Mouse (Mus musculus) embryonic facial prominence, embryonic 11.5 days (tissue): ENCODE data around the gene Mical1. TPM values are rescaled to one million over a fixed set of nuclear protein-coding genes. Genes with fewer than 3 reads are reported as not detected.

Experiments used
- ATAC-seq: fragments of 200-750 bp; cut with Nextera tagmentation; replicated peaks from 2 replicates; pipeline ENCODE4 v1.8.0; 2017; ENCODE audit warnings: low read depth; ENCODE audit not compliant: insufficient number of reproducible peaks, low FRiP score, low TSS enrichment
- DNase-seq: peaks from one replicate; pipeline ENCODE4 v3.0.0-alpha.2; 2015; ENCODE audit warnings: low spot score
- H3K27ac ChIP-seq: fragments of 300-500 bp; sonication (generic); replicated peaks from 2 replicates; pipeline ENCODE4 v1.5.1; 2014; ENCODE audit warnings: mild to moderate bottlenecking, low read depth, low read length, control low read depth
- H3K27me3 ChIP-seq: fragments of 300-500 bp; sonication (generic); 2 replicates; pipeline ENCODE4 v1.6.1; 2014; ENCODE audit warnings: mild to moderate bottlenecking, low read length, moderate library complexity, mixed read lengths; ENCODE audit not compliant: control insufficient read depth, insufficient read depth
- H3K36me3 ChIP-seq: fragments of 300-500 bp; sonication (generic); replicated peaks from 2 replicates; pipeline ENCODE4 v1.6.1; 2014; ENCODE audit warnings: low read depth, mild to moderate bottlenecking, low read length, moderate library complexity, mixed read lengths; ENCODE audit not compliant: control insufficient read depth, insufficient read depth
- H3K4me1 ChIP-seq: fragments of 300-500 bp; sonication (generic); 2 replicates; pipeline ENCODE4 v1.6.1; 2014; ENCODE audit warnings: low read length, mixed read lengths; ENCODE audit not compliant: control insufficient read depth, insufficient read depth
- H3K4me2 ChIP-seq: fragments of 300-500 bp; sonication (generic); 2 replicates; pipeline ENCODE4 v1.6.1; 2014; ENCODE audit warnings: low read depth, mild to moderate bottlenecking, control low read depth, low read length, moderate library complexity
- H3K4me3 ChIP-seq: fragments of 300-500 bp; sonication (generic); 2 replicates; pipeline ENCODE4 v1.5.1; 2014; ENCODE audit warnings: low read depth, low read length, control low read depth
- H3K9ac ChIP-seq: fragments of 300-500 bp; sonication (generic); replicated peaks from 2 replicates; pipeline ENCODE4 v1.6.1; 2014; ENCODE audit warnings: mild to moderate bottlenecking, control low read depth, low read length
- H3K9me3 ChIP-seq: fragments of 300-500 bp; sonication (generic); replicated peaks from 2 replicates; pipeline ENCODE4 v1.6.1; 2016; ENCODE audit warnings: mild to moderate bottlenecking, low read length, inconsistent platforms, mixed read lengths; ENCODE audit not compliant: control insufficient read depth
- WGBS: fragments of 180-500 bp; shearing (Covaris S2); extraction: QIAGEN DNeasy Blood & Tissue Kit; methylation state at CpG from one replicate; pipeline ENCODE4 v1.1.7; 2014; 5-methylcytosine and 5-hydroxymethylcytosine counted together
- polyA plus RNA-seq: library from polyadenylated mRNA; unstranded; fragments of >200 nt; fragmentation: Nextera tagmentation; extraction: Ambion mirVana; gene quantifications from 2 replicates; pipeline ENCODE4 v1.2.1, GENCODE M21; 2014

Gene Mical1
- polyA plus RNA-seq, 1 experiment from 2014 or later, result 29.2 TPM

GRCm38 (mm10) chr10:41470693-41471092, 5.4 kb upstream of the Mical1 start:
- no peaks in the 10 kb centered on the region for H3K9me3 ChIP-seq
- no peak overlapping the region for H3K9ac ChIP-seq
- ATAC-seq (no peak), DNase-seq (no peak)
- no peak overlapping the region for H3K4me2 ChIP-seq
- no peak overlapping the region for H3K4me3 ChIP-seq
- no peaks in the 10 kb centered on the region for H3K36me3 ChIP-seq
- H3K27ac ChIP-seq, result no peak overlapping the region
- WGBS, result 85% methylated on average over 3 of the region's 3 CpGs
- no peaks in the 10 kb centered on the region; the same call in 1 of the 2 replicates for H3K4me1 ChIP-seq
- no peaks in the 10 kb centered on the region for H3K27me3 ChIP-seq

GRCm38 (mm10) chr10:41472534-41472933, 3.6 kb upstream of the Mical1 start:
- Histone ChIP-seq H3K4me3 (no peak overlapping the region), H3K4me1 (peaks cover 2% of the 10 kb centered on the region; the same call in 1 of the 2 replicates), H3K27ac (no peak overlapping the region), H3K36me3 (no peaks in the 10 kb centered on the region), H3K9me3 (no peaks in the 10 kb centered on the region), H3K27me3 (no peaks in the 10 kb centered on the region), H3K4me2 (no peak overlapping the region), H3K9ac (no peak overlapping the region)
- ATAC-seq (no peak), DNase-seq (no peak)

- 83% methylated on average over 5 of the region's 5 CpGs for WGBS
- no peaks in the 10 kb centered on the region for H3K36me3 ChIP-seq
Measured at GRCm38 (mm10) chr10:41472962-41473481, 3.1 kb upstream of the Mical1 start.

GRCm38 (mm10) chr10:41473782-41474468, 2.2 kb upstream of the Mical1 start:
- Histone ChIP-seq H3K27me3 (no peaks in the 10 kb centered on the region), H3K4me3 (no peak overlapping the region), H3K4me2 (no peak overlapping the region), H3K9ac (no peak overlapping the region), H3K27ac (no peak overlapping the region), H3K36me3 (no peaks in the 10 kb centered on the region), H3K9me3 (no peaks in the 10 kb centered on the region), H3K4me1 (peaks cover 2% of the 10 kb centered on the region; the same call in 1 of the 2 replicates)
- DNase-seq, result no peak
- no peak for ATAC-seq
- WGBS, result 83% methylated on average over 6 of the region's 6 CpGs

More at GRCm38 (mm10) chr10:41472962-41473481, 3.1 kb upstream of the Mical1 start:
- no peak overlapping the region for H3K4me3 ChIP-seq
- no peaks in the 10 kb centered on the region for H3K9me3 ChIP-seq
- peaks cover 2% of the 10 kb centered on the region; the same call in 1 of the 2 replicates for H3K4me1 ChIP-seq
- no peak overlapping the region for H3K9ac ChIP-seq
- no peak for DNase-seq
- H3K27me3 ChIP-seq, result no peaks in the 10 kb centered on the region
- no peak overlapping the region for H3K27ac ChIP-seq
- no peak overlapping the region for H3K4me2 ChIP-seq
- no peak for ATAC-seq

GRCm38 (mm10) chr10:41474981-41475391, 1.1 kb upstream of the Mical1 start:
- Histone ChIP-seq H3K4me2 (no peak overlapping the region), H3K4me1 (peaks cover 2% of the 10 kb centered on the region; the same call in 1 of the 2 replicates), H3K36me3 (no peaks in the 10 kb centered on the region), H3K4me3 (no peak overlapping the region), H3K9me3 (no peaks in the 10 kb centered on the region), H3K9ac (no peak overlapping the region), H3K27me3 (no peaks in the 10 kb centered on the region), H3K27ac (no peak overlapping the region)
- ATAC-seq, result no peak
- DNase-seq, result no peak
- 74% methylated on average over 1 of the region's 1 CpGs for WGBS

- Histone ChIP-seq H3K36me3 (no peaks in the 10 kb centered on the region), H3K27me3 (no peaks in the 10 kb centered on the region), H3K9me3 (no peaks in the 10 kb centered on the region), H3K4me1 (peaks cover 2% of the 10 kb centered on the region; the same call in 1 of the 2 replicates), H3K4me3 (peak overlapping the region; percentile 59), H3K9ac (peak overlapping the region; percentile 79), H3K27ac (peak overlapping the region; percentile 78), H3K4me2 (peak overlapping the region; percentile 92)
- DNase-seq (peak; percentile 74), ATAC-seq (peak; percentile 40)
- 1% methylated on average over 9 of the region's 9 CpGs for WGBS
Measured at GRCm38 (mm10) chr10:41477018-41477277, 834 bp downstream of the Mical1 start.

GRCm38 (mm10) chr10:41477278-41478181, 1.4 kb downstream of the Mical1 start:
- Histone ChIP-seq H3K36me3 (no peaks in the 10 kb centered on the region), H3K4me3 (peak overlapping the region; percentile 59), H3K27me3 (no peaks in the 10 kb centered on the region), H3K4me1 (peaks cover 2% of the 10 kb centered on the region; the same call in 1 of the 2 replicates), H3K9me3 (no peaks in the 10 kb centered on the region), H3K27ac (peak overlapping the region; percentile 78), H3K4me2 (peak overlapping the region; percentile 92), H3K9ac (peak overlapping the region; percentile 79)
- ATAC-seq, result peak; percentile 61
- WGBS, result 4% methylated on average over 20 of the region's 20 CpGs
- DNase-seq, result peak; percentile 77

GRCm38 (mm10) chr10:41479961-41480360, 3.8 kb downstream of the Mical1 start:
- no peaks in the 10 kb centered on the region for H3K36me3 ChIP-seq
- ATAC-seq (no peak), DNase-seq (no peak)
- H3K27me3 ChIP-seq, result no peaks in the 10 kb centered on the region
- no peak overlapping the region for H3K27ac ChIP-seq
- 92% methylated on average over 3 of the region's 3 CpGs for WGBS
- no peak overlapping the region for H3K4me3 ChIP-seq
- no peak overlapping the region for H3K9ac ChIP-seq
- H3K4me2 ChIP-seq, result no peak overlapping the region
- H3K9me3 ChIP-seq, result no peaks in the 10 kb centered on the region
- peaks cover 2% of the 10 kb centered on the region; the same call in 1 of the 2 replicates for H3K4me1 ChIP-seq
